Mouse (Mus musculus): ENCODE data around the gene Idh2. TPM values are rescaled to one million over a fixed set of nuclear protein-coding genes. Genes with fewer than 3 reads are reported as not detected.
"Not testable (repeated sequence)": the region's sequence is repeated elsewhere in the genome, so short reads cannot be mapped to it uniquely, and the experiment has no call there.

Gene Idh2
- polyA plus RNA-seq, 1 experiment from 2014 or later: 595 TPM

DNA sequence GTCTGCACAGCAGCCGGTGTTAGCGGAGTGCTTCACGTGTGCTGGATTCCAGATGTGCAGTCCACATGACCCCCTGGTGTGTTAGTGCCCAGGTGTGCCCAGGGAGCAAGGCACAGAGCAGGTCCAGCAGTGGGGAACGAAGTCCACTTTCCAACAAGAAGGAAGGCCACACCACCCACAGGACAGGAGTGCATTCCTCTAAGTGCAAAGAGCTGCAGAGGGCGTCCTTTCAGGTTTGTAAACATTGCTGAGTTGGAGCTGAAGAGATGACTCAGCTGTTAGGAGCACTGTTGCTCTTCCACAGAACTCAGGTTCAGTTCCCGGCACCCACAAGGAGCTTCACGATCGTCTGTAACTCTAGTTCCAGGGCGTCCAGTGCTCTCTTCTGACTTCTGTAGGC lies 62.0 kb downstream of the Idh2 start:
- 87% methylated on average over 9 of the region's 9 CpGs for WGBS
- Histone ChIP-seq H3K9me3 (no peaks in the 10 kb centered on the region), H3K27ac (no peak overlapping the region; the same call in 1 of the 2 replicates), H3K27me3 (replicated peaks) (no peaks in the 10 kb centered on the region), H3K9ac (no peak overlapping the region), H3K4me3 (replicated peaks) (no peak overlapping the region), H3K4me2 (no peak overlapping the region), H3K36me3 (no peaks in the 10 kb centered on the region), H3K4me1 (peaks cover 59% of the 10 kb centered on the region)
- ATAC-seq (ENCODE audit: insufficient read depth, low FRiP score, low read depth): no peak

- Histone ChIP-seq H3K36me3 (no peaks in the 10 kb centered on the region), H3K4me3 (replicated peaks) (no peak overlapping the region), H3K4me1 (peaks cover 54% of the 10 kb centered on the region), H3K9ac (no peak overlapping the region), H3K27me3 (replicated peaks) (no peaks in the 10 kb centered on the region), H3K27ac (peak overlapping the region; percentile 57; the same call in 1 of the 2 replicates), H3K9me3 (no peaks in the 10 kb centered on the region), H3K4me2 (peak overlapping the region; percentile 19)
- peak; percentile 55 for ATAC-seq (ENCODE audit: insufficient read depth, low FRiP score, low read depth)
- 15% methylated on average over 11 of the region's 11 CpGs for WGBS
Measured at GRCm38 (mm10) chr7:80052261-80052660, 62.9 kb downstream of the Idh2 start.

- Histone ChIP-seq H3K4me1 (peaks cover 54% of the 10 kb centered on the region), H3K36me3 (no peaks in the 10 kb centered on the region), H3K9me3 (no peaks in the 10 kb centered on the region), H3K9ac (no peak overlapping the region), H3K27ac (peak overlapping the region; percentile 57; the same call in 1 of the 2 replicates), H3K27me3 (replicated peaks) (no peaks in the 10 kb centered on the region), H3K4me2 (peak overlapping the region; percentile 19; the same call in 1 of the 2 replicates), H3K4me3 (replicated peaks) (no peak overlapping the region)
- no peak for ATAC-seq (ENCODE audit: insufficient read depth, low FRiP score, low read depth)
- WGBS: 42% methylated on average over 6 of the region's 6 CpGs
Measured at GRCm38 (mm10) chr7:80051835-80052234, 63.4 kb downstream of the Idh2 start.

DNA sequence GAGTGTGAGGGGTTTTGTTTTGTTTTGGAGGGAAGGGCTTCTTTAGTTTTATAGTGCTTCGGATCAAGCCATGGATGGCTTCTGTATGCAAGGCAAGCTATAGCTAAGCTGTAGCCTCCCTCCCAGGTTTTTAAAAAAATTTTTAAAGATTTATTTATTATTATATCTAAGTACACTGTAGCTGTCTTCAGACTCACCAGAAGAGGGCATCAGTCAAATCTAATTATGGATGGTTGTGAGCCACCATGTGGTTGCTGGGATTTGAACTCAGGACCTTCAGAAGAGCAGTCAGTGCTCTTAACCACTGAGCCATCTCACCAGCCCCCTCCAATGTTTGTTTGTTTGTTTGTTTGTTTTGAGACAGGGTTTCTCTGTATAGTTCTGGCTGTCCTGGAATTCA lies 64.8 kb downstream of the Idh2 start:
- not testable (repeated sequence) for H3K4me3 ChIP-seq (replicated peaks); H3K9ac ChIP-seq; H3K4me2 ChIP-seq; H3K27me3 ChIP-seq (replicated peaks); H3K27ac ChIP-seq; H3K9me3 ChIP-seq; ATAC-seq (ENCODE audit: insufficient read depth, low FRiP score, low read depth); H3K36me3 ChIP-seq
- WGBS: 90% methylated on average over 1 of the region's 1 CpGs
- H3K4me1 ChIP-seq: peaks cover 46% of the 10 kb centered on the region

- Histone ChIP-seq H3K27ac (no peak overlapping the region), H3K4me3 (replicated peaks) (no peak overlapping the region), H3K9me3 (no peaks in the 10 kb centered on the region), H3K4me1 (peaks cover 51% of the 10 kb centered on the region), H3K36me3 (no peaks in the 10 kb centered on the region), H3K4me2 (no peak overlapping the region), H3K27me3 (replicated peaks) (no peaks in the 10 kb centered on the region), H3K9ac (no peak overlapping the region)
- WGBS: 64% methylated on average over 2 of the region's 2 CpGs
- ATAC-seq (ENCODE audit: insufficient read depth, low FRiP score, low read depth): no peak
Measured at GRCm38 (mm10) chr7:80049746-80050145, 65.4 kb downstream of the Idh2 start.

DNA sequence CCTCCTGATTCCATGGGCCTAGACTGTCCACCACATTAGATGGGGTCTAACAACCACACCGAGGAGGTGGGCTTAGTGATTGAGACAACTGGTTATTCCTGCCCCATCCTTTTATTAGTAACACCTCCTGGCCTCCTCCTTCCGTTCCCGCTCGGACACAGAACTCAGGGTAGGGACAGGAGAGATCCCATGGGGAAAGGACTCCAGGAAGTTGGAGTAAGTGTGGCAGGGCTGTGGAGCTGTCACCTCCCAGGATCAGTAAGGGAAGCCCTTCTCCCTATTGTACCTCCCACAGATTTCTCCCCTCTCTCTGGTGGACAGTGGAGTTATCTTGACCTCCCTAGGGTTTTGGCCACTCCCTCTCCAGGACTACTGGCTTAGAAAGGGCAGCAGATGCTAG lies 68.2 kb downstream of the Idh2 start:
- Histone ChIP-seq H3K27me3 (replicated peaks) (no peaks in the 10 kb centered on the region), H3K9ac (no peak overlapping the region), H3K4me2 (no peak overlapping the region), H3K9me3 (no peaks in the 10 kb centered on the region), H3K4me3 (replicated peaks) (no peak overlapping the region), H3K36me3 (no peaks in the 10 kb centered on the region), H3K27ac (no peak overlapping the region), H3K4me1 (peaks cover 40% of the 10 kb centered on the region)
- no peak for ATAC-seq (ENCODE audit: insufficient read depth, low FRiP score, low read depth)
- 85% methylated on average over 4 of the region's 4 CpGs for WGBS

Other genes with a start within 250 kb of the Idh2 start
- 27.1 and 30.8 TPM in 2 replicates for gene Ap3s2, start 194.7 kb downstream of the Idh2 start, polyA plus RNA-seq (2015; fragmentation: Nextera tagmentation; extraction: Ambion mirVana)
- gene Arpin, start 180.0 kb downstream of the Idh2 start, polyA plus RNA-seq (2015; fragmentation: Nextera tagmentation; extraction: Ambion mirVana): 37.7 and 38.8 TPM in 2 replicates
- 14.9 and 15.8 TPM in 2 replicates for gene Zfp710, start 90.6 kb downstream of the Idh2 start, polyA plus RNA-seq (2015; fragmentation: Nextera tagmentation; extraction: Ambion mirVana)
- gene Sema4b, start 71.4 kb upstream of the Idh2 start, polyA plus RNA-seq (2015; fragmentation: Nextera tagmentation; extraction: Ambion mirVana): 22.1 and 23.8 TPM in 2 replicates
- gene Cib1, start 117.4 kb upstream of the Idh2 start, polyA plus RNA-seq (2015; fragmentation: Nextera tagmentation; extraction: Ambion mirVana): 157 and 158 TPM in 2 replicates
- gene Gdpgp1, start 117.5 kb upstream of the Idh2 start, polyA plus RNA-seq (2015; fragmentation: Nextera tagmentation; extraction: Ambion mirVana): 5.2 and 5.3 TPM in 2 replicates
- 1.1 and 1.6 TPM in 2 replicates for gene Ttll13, start 131.0 kb upstream of the Idh2 start, polyA plus RNA-seq (2015; fragmentation: Nextera tagmentation; extraction: Ambion mirVana)
- gene Ngrn, start 145.8 kb upstream of the Idh2 start, polyA plus RNA-seq (2015; fragmentation: Nextera tagmentation; extraction: Ambion mirVana): 47.3 and 52.0 TPM in 2 replicates
- 12.9 and 15.6 TPM in 2 replicates for gene Vps33b, start 154.3 kb upstream of the Idh2 start, polyA plus RNA-seq (2015; fragmentation: Nextera tagmentation; extraction: Ambion mirVana)
- 139 and 142 TPM in 2 replicates for gene Prc1, start 179.1 kb upstream of the Idh2 start, polyA plus RNA-seq (2015; fragmentation: Nextera tagmentation; extraction: Ambion mirVana)
- gene Rccd1, start 209.1 kb upstream of the Idh2 start, polyA plus RNA-seq (2015; fragmentation: Nextera tagmentation; extraction: Ambion mirVana): 10.0 and 13.8 TPM in 2 replicates
- 35.5 and 38.3 TPM in 2 replicates for gene Unc45a, start 225.6 kb upstream of the Idh2 start, polyA plus RNA-seq (2015; fragmentation: Nextera tagmentation; extraction: Ambion mirVana)
- gene Hddc3, start 227.7 kb upstream of the Idh2 start, polyA plus RNA-seq (2015; fragmentation: Nextera tagmentation; extraction: Ambion mirVana): 16.4 and 20.1 TPM in 2 replicates

Data from stomach, embryonic 15.5 days (tissue).